Mouse (Mus musculus) v-Abl transformed pro-B cells (cell line): Measurements from ENCODE around the gene Vamp2.

Experiments
- in situ Hi-C, 2 experiments: fragments of 400-800 bp; cut with MboI; formaldehyde crosslinking; loops; one replicate each; pipeline ENCODE4 v1.15.1; 2025; ENCODE audit not compliant: unreplicated experiment in 2 of 2

Vamp2 gene

DNA sequence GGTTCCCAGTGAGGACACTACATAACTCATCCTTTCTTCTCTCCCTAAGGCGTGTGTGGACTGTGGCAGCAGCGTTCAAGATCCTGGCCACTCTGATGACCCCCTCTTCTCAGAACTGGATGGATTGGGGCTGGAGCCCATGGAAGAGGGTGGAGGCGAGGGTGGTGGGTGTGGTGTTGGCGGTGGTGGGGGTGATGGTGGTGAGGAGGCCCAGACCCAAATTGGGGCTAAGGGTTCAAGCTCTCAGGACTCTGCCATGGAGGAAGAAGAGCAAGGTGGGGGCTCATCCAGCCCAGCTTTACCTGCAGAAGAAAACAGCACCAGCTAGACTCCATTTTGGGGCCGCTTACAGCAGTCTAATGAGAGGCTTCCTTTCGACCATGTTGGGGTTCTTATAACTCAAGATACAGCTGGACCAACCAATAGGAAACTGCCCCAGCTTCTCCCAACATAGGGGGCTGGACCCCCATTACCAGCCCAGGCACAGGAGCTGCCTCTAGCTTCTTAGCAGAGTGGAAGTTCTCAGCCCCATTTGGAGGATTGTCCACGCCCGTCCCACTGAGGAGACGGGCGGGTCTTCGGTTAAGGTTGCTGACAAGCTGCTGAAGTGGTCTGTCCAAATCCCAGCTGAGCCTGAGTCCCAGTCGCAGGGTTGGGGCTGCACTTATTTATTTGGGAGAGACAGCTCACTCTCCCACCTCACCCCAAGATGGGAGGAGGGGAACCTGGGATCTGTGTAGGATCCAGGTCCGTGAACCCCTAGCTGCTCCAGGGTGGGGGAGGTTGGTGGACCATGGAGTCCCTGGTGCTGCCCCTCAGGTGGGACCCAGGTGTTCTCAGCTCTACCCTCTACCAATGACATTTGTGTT is 21.0 kb downstream of the Vamp2 start:
- in situ Hi-C loops: no loop called here

DNA sequence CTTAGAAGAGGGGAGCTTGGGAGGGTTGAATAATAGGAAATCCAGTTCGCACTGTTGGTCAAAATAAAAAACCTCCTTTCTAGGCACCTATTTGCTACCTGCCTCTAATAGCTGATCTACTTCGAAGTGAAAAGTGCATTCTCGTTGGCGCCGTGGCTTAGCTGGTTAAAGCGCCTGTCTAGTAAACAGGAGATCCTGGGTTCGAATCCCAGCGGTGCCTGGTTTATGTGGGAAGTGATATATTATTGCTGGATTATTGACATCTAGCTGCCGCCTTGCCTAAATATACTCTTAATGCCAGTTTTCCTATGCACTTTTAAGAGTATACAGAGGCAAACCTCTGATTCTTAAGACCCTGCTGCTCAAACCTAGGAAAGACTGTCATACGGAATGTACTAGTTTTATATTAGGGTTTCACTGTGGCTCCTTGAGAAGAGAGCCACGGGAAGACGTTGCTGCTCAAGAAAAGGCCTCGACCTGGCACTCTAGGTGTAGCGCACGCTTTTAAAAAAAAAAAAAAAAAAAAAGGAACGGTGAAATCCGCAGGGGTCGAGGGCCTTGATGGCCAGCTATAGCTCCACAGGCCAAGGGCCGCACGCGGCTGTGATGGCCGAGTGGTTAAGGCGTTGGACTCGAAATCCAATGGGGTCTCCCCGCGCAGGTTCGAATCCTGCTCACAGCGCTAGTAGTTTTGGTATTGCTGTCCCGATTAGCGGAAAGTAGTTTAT is 22.2 kb downstream of the Vamp2 start:
- in situ Hi-C loops: no loop called here

DNA sequence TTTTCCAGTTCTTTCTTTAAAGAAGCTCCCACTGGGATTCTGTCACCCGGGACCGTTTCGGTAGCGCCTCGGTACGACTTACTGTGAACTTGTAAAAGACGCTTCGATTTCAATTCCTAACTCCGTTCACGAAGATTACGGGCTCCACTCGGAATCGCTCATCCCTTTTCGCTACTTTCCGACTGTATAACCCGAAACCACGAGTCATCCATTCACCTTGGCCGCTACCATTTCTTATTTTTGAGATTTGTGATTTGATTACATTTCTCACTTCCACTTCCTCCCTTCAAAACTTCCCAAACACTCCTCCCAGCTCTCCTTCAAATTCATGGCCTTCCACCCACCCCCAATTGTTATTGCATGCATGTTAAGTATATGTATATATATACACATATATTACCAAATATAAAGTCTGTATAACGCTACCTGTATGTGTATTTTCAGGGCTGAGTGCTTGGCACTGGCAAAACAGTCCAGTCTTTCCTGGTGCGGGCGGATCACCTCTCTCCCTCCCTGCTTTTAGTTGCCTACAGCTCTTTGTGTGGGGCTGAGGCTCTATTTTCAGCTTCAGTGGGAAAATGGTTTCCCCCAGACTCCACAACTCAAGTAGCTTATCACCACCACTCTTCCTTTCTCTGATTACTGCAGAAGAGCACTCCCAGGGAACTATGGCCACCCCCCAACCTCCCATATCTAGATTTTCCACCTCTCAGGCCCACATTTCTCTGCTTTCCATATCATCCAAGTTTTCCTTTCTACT is 22.9 kb downstream of the Vamp2 start:
- in situ Hi-C loops: no loop called here

DNA sequence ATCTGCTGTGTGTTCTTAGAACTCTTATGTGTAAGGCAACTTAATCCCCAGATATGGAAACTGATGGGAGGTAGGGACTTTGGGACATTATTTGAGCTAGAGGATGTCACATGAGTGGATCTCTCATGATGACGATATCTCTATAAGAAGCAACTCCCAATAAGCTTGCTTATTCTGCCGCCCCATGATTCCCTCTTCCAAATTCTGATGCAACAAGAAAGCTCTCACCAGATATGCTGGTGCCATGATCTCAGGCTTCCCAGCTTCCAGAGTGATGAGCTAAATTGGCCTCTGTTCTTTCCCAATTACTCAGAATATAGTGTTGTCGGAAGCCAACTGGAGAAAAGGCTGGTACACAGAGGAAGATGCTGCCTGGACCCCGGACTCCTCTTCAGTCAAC is 23.6 kb downstream of the Vamp2 start:
- in situ Hi-C loops: no loop called here

DNA sequence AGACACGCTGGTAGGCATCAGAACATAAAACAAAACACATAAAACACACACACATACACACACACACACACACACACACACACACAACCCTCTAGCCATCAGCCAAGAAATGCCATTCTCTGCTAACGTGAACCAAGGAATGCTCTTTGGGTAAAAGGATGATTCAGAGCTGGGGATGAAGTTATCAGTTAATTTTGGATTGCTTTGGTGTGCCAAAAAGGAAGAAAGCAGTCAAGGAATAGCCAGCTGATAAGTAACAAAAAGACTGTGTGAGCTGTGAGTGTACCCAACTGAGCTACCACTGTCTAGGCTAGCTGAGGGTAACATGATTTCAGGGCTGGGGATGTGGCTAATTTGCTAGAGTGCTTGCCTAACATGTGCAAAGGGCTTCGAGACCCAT is 25.7 kb downstream of the Vamp2 start:
- in situ Hi-C loops: no loop called here

DNA sequence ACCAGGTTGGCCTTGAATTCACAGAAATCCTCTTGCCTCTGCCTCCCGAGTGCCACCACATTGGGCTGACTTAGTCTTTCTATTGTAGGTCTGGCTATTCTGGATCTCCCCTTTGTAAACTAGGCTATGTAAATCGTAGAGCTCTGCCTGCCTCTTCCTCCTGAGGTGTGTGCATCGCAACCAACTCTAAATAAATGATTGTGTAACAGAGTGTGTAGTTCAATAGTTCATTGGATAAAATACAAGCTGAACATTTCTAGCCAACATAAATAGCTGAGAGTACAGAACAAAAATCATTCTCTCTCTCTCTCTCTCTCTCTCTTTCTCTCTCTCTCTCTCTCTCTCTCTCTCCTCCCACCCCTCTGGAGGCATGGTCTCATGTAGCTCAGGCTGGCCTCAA is 26.3 kb downstream of the Vamp2 start:
- in situ Hi-C loops: no loop called here

DNA sequence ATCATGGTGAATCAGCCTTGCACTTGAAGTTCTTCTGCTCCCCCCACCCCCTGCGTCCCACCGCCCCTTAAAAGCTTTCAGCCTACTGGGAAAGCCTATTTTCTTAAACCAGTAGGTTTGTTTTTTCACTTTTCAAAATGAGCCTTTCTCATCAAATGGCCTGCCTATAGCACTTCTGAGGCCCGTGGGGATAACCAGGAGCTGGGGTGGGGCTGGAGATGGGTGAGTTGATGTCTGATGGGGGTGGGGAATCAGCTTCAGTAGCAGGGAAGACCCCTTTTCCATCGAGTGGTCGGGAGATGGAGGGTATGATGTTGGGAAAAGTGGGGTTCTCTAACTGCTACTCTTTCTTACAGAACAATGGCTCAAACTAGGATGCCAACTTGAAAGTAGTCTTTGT is 28.6 kb downstream of the Vamp2 start:
- in situ Hi-C loops: no loop called here

DNA sequence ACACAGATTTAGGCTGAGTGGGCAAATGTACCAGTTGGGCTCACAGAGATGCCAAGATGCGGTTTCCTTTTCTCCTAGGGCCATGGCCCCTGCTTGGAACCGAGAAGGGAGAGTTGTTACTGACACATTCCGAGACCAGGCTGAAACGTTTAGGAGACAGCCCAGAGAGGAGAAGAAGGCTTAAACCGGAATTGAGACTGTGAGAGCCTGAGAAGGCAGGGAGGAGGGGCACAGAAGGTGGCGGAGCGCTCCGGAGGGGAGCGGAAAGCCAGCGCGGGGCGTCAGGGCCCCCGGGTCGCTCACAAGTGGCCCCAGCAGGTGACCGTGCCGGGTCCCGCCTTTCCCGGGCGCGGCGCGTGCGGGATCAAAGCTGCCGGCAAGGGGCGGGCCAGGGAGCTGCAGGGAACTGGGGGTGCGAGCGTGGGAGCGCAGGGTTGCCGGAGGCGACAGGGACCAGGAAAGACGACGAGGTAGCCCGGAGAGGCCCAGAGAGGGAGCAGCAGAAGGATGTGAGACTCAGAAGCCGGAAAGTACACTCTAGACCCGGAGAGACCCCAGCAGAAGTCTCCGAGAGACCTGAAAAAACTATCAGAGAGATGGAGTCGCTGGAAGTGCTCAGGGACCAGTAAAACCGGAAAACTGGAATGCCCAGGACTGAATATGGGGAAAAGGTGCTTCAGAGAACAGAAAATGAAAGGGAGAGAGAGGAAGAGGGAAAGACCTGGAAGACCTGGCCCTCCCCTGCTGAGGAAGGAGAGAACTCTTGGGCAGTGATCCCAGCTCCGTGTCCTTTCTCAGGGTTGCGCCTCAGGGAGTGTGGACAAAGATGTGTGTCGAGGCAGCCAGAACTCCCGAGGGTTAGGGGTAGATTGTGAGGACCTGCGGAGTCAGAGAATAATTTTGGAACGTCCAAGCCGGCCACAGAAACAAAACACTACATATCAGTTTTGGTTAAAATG is 29.7 kb downstream of the Vamp2 start:
- in situ Hi-C loops: no loop called here

DNA sequence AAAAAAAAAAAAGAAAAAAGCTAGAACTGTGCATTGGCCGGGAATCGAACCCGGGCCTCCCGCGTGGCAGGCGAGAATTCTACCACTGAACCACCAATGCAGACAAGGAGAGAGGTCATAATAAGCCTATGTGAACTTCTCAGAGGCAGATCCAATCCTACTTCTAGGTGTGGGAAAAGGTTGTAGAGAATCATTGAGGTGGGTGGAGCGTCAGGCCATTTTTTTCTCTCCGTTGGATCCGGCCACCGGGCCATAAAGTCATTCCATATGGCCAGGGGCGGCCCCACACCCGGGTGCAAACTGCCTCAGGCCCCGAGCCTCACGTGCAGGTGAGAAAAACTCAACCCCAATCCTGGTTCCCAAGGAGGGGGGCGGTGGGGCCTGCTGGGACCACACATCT is 30.5 kb downstream of the Vamp2 start:
- in situ Hi-C loops: no loop called here

DNA sequence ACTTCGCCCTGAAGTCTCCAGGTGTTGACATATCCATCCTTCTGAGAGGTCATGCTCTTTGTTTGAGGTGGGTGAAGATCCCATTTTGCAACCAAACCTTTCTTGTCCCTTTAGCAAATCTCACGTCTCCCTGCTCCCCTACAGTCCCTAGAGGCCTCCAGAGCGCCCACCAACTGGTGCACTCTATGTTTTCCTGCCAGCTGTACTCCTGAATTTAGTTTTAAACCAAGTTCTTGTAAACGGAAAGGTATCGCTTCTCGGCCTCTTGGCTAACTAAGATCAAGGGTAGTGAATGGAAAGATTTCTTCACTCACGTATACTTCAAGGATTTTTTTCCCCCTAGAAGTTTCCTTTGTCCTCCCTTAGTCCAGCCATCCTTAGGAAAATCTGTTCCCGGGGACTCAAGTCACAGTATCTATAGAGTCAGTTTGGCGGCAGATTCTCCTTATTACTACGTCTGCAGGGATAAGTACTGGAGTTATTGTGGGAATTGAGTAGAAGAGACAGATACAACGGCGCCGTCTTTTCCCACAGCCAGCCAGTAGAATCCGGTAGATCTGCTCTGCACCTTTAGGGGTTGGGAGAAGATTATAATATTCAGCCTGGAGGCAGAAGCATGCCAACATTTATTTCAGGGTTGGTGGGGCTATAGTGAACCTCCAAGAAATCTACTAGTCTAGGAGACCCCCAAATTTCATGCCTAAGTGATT is 31.3 kb downstream of the Vamp2 start:
- in situ Hi-C loops: loop anchor here (5.0 to 10.0 kb wide), 3 partner anchors 52 to 215 kb away; partner anchors contain the start of gene Rpl26 (in 1 of the 2)

DNA sequence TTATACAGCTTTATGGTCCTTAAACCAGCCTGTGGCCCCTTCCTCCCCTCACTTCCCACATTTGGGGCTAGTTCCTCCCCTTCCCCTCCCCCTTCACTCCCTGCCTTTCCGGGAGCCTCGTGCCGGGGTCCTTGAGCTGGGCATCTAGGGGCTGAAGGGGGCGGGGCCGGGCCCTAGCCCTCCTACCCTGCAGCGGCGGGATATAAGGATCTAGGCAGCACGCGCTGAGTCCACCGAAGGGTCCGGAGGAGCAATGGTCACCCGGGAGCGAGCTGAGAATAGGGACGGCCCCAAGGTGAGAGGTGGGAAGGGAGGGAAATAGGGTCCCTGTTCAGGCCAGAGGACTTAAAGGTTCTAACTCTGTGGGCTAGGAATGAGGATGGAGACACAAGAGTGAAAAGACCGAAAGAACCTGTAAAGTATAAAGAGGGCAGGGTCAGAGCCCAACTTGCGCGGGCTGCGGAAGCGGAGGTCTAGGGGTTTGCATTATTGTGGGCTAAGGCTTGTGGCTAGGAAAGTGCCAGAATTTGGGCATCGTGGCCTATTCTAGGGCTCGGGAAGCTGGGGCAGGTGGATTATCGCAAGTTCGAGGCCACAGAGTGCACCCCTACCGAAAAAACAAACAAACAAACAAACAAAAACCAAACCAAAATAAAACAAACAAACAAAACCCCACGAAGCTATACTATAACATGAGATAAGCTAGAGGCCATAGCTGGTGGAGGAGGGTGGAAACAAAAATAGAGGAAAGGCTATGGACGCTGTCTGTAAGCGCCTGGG is 32.1 kb downstream of the Vamp2 start, which contains the start of gene Hes7:
Gene Hes7, plus strand, starts transcription at position 184 of the 780 bp plus-strand sequence.
- in situ Hi-C loops: loop anchor here (5.0 to 10.0 kb wide), 3 partner anchors 53 to 216 kb away; partner anchors contain the start of gene Rpl26 (in 1 of the 2)

DNA sequence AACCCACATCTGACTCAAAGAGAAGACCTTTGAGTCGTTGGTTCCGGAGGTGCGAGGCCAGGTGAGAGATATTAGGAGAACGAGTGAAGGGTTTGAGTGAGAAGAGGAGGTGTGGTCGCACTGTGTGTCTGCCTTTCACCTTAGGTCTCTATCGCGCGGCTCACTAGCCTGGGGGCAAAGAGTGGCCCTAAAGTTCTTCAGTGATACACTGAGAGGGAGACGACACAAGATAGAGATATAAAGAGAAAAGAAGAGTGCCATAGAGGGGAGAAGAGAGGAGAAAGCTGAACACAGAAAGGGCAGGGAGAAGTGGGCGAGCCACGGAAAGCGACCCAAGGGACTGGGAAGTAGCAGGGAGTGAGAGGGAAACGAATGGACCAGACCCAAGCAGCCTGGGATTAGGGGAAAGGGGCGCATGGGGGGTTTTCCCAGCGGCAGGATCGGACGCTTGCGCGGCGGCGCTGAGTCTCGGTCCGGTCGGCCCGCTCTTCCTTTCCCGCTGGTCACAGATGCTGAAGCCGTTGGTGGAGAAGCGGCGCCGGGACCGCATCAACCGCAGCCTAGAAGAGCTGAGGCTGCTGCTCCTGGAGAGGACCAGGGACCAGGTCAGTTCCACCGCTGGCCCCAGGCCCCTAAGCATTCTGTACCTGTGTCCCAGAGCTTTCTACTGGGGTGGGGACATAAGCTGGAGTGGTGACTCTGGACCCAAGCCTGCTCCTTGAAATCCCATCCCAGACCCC is 32.9 kb downstream of the Vamp2 start:
- in situ Hi-C loops: loop anchor here (5.0 to 10.0 kb wide), 3 partner anchors 54 to 216 kb away; partner anchors contain the start of gene Rpl26 (in 1 of the 2)

DNA sequence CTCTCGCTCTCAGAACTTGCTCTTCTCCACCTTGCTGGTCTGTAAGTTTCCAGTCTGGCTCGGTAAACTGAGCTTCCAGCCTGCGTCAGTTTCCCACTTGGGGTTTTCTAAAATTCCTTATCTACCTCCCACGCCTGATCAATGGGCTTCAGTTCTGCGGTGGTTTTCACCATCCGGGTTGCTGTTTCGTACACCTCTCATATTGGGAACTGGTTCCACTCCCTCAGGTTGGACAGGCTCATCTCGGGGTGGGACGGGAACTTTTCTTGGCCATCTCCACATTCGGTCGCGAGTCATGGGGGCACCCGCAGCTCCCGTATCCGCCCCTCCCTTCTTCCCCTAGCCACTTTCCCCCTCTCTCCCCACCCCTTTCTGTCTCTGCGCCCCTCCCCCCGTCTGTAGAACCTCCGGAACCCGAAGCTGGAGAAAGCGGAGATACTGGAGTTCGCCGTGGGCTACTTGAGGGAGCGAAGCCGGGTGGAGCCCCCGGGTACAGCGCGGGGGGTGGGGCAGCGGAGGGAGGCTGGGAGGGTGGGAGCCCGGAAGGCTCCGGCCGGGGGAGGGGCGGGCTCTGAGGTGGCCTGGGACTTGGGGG is 33.5 kb downstream of the Vamp2 start:
- in situ Hi-C loops: loop anchor here (5.0 to 10.0 kb wide), 3 partner anchors 55 to 217 kb away; partner anchors contain the start of gene Rpl26 (in 1 of the 2)

DNA sequence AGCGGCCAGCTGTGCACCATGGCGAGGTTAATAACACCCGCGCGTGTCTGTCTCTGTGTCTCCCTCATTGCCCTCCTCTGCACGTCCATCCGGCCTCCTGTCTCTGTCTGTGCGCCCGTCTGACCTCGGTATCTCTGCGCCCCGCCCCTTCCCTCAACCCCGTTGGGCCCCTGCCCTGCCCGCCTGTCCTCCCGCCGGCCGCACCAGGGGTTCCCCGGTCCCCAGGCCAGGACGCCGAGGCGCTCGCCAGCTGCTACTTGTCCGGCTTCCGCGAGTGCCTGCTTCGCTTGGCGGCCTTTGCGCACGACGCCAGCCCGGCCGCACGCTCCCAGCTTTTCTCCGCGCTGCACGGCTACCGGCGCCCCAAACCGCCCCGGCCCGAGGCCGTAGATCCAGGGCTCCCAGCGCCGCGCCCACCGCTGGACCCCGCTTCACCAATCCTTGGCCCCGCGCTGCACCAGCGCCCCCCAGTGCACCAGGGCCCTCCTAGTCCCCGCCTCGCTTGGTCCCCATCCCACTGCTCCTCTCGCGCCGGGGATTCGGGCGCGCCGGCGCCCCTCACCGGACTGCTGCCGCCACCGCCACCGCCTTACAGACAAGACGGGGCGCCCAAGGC is 34.2 kb downstream of the Vamp2 start, which contains the start of gene 9130213A22Rik:
Gene 9130213A22Rik, minus strand, starts transcription at position 254 of the 616 bp plus-strand sequence.
- in situ Hi-C loops: loop anchor here (5.0 to 10.0 kb wide), 3 partner anchors 55 to 218 kb away; partner anchors contain the start of gene Rpl26 (in 1 of the 2)

DNA sequence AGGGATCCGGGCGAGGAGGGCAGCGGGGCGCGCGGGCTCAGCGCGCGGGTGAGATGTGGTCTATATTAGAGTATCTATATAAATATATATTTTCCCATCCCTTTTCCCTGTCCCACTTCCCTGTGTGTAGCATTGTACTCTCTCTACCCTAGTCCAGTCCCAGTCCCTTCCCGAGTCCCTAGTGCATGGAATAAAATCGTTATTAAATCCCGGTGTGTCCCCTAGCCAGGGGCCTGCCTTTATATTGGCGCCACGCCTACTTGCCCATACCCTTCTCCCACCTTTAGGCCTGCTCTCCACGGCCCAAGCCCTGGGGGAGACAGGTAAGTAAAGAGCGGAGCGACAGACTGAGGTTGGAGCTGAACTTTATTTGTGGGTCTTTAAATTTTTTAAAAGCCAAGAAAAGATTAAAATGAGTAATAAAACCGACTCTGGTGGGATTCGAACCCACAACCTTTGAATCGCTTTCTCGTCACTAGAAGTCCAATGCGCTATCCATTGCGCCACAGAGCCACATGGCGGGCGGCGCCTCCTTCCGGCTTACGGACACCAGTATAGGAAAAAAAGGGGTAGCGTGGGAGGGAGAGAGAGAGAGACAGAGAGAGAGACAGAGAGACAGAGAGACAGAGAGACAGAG is 34.9 kb downstream of the Vamp2 start:
- in situ Hi-C loops: loop anchor here (5.0 to 10.0 kb wide), 3 partner anchors 56 to 218 kb away; partner anchors contain the start of gene Rpl26 (in 1 of the 2)
